Mouse (Mus musculus) hindbrain, embryonic 15.5 days (tissue): ENCODE measurements around the gene Scd1. TPM values are rescaled to one million over a fixed set of nuclear protein-coding genes. Genes with fewer than 3 reads are reported as not detected.
"Not testable (repeated sequence)": the region's sequence is repeated elsewhere in the genome, so short reads cannot be mapped to it uniquely, and the experiment has no call there.

Experiments used
- ATAC-seq: fragments of 200-750 bp; cut with Nextera tagmentation; 2 replicates; pipeline ENCODE4 v1.8.0; 2017; ENCODE audit warnings: low read depth, moderate number of reproducible peaks, moderate TSS enrichment; ENCODE audit not compliant: low FRiP score
- H3K27ac ChIP-seq: fragments of 300-500 bp; sonication (generic); replicated peaks from 2 replicates; pipeline ENCODE4 v1.5.1; 2015; ENCODE audit warnings: mild to moderate bottlenecking, inconsistent platforms
- H3K27me3 ChIP-seq: fragments of 300-500 bp; sonication (generic); 2 replicates; pipeline ENCODE4 v1.6.1; 2015; ENCODE audit warnings: control low read depth, inconsistent platforms
- H3K36me3 ChIP-seq: fragments of 300-500 bp; sonication (generic); 2 replicates; pipeline ENCODE4 v1.6.1; 2015; ENCODE audit warnings: control low read depth, inconsistent platforms
- H3K4me1 ChIP-seq: fragments of 300-500 bp; sonication (generic); replicated peaks from 2 replicates; pipeline ENCODE4 v1.6.1; 2015; ENCODE audit warnings: control low read depth, inconsistent platforms
- H3K4me2 ChIP-seq: fragments of 300-500 bp; sonication (generic); 2 replicates; pipeline ENCODE4 v1.6.1; 2015; ENCODE audit warnings: moderate library complexity, mild to moderate bottlenecking, inconsistent platforms
- H3K4me3 ChIP-seq: fragments of 300-500 bp; sonication (generic); 2 replicates; pipeline ENCODE4 v1.5.1; 2015; ENCODE audit warnings: mild to moderate bottlenecking, inconsistent platforms
- H3K9ac ChIP-seq: fragments of 300-500 bp; sonication (generic); 2 replicates; pipeline ENCODE4 v1.6.1; 2015; ENCODE audit warnings: inconsistent platforms
- H3K9me3 ChIP-seq: fragments of 300-500 bp; sonication (generic); 2 replicates; pipeline ENCODE4 v1.6.1; 2016; ENCODE audit warnings: control low read depth, inconsistent platforms
- WGBS: fragments of 180-500 bp; shearing (Covaris S2); methylation state at CpG from one replicate; pipeline ENCODE4 v1.1.7; 2015; 5-methylcytosine and 5-hydroxymethylcytosine counted together
- polyA plus RNA-seq: library from polyadenylated mRNA; unstranded; fragments of >200 nt; fragmentation: Nextera tagmentation; extraction: Ambion mirVana; gene quantifications from 2 replicates; pipeline ENCODE4 v1.2.1, GENCODE M21; 2015

The Scd1 gene
- polyA plus RNA-seq, 1 experiment from 2014 or later = 9.1 TPM

GRCm38 (mm10) chr19:44379090-44379489, 28.6 kb downstream of the Scd1 start:
- H3K27ac ChIP-seq = no peak overlapping the region
- no peaks in the 10 kb centered on the region for H3K36me3 ChIP-seq
- H3K27me3 ChIP-seq = no peaks in the 10 kb centered on the region
- no peak for ATAC-seq
- H3K4me2 ChIP-seq = no peak overlapping the region
- no peaks in the 10 kb centered on the region for H3K9me3 ChIP-seq
- no peak overlapping the region for H3K9ac ChIP-seq
- H3K4me3 ChIP-seq = no peak overlapping the region
- no peaks in the 10 kb centered on the region for H3K4me1 ChIP-seq

GRCm38 (mm10) chr19:44377629-44378375, 29.9 kb downstream of the Scd1 start:
- H3K4me1 ChIP-seq = no peaks in the 10 kb centered on the region
- no peak for ATAC-seq
- no peak overlapping the region for H3K4me3 ChIP-seq
- H3K9ac ChIP-seq = no peak overlapping the region
- H3K9me3 ChIP-seq = no peaks in the 10 kb centered on the region
- 55% methylated on average over 5 of the region's 5 CpGs for WGBS
- no peak overlapping the region for H3K27ac ChIP-seq
- no peak overlapping the region for H3K4me2 ChIP-seq
- H3K27me3 ChIP-seq = no peaks in the 10 kb centered on the region
- no peaks in the 10 kb centered on the region for H3K36me3 ChIP-seq

- Histone ChIP-seq H3K9ac (no peak overlapping the region), H3K27ac (no peak overlapping the region), H3K9me3 (no peaks in the 10 kb centered on the region), H3K4me3 (no peak overlapping the region), H3K4me2 (no peak overlapping the region), H3K36me3 (no peaks in the 10 kb centered on the region), H3K27me3 (no peaks in the 10 kb centered on the region), H3K4me1 (no peaks in the 10 kb centered on the region)
- 10% methylated on average over 3 of the region's 3 CpGs for WGBS
- ATAC-seq = no peak
Measured at GRCm38 (mm10) chr19:44376511-44376951, 31.1 kb downstream of the Scd1 start.

- Histone ChIP-seq H3K27me3 (no peaks in the 10 kb centered on the region), H3K9ac (no peak overlapping the region), H3K4me2 (no peak overlapping the region), H3K4me3 (no peak overlapping the region), H3K36me3 (no peaks in the 10 kb centered on the region), H3K27ac (no peak overlapping the region), H3K4me1 (no peaks in the 10 kb centered on the region), H3K9me3 (no peaks in the 10 kb centered on the region)
- 23% methylated on average over 6 of the region's 6 CpGs for WGBS
- ATAC-seq = peak; percentile 59; the same call in 1 of the 2 replicates
Measured at GRCm38 (mm10) chr19:44372969-44373368, 34.7 kb downstream of the Scd1 start.

- H3K27ac ChIP-seq = no peak overlapping the region
- no peaks in the 10 kb centered on the region for H3K36me3 ChIP-seq
- ATAC-seq = no peak
- 0 out of 2 replicates have a peak, but pooled peaks cover 4% of the 10 kb centered on the region for H3K4me1 ChIP-seq
- no peaks in the 10 kb centered on the region for H3K9me3 ChIP-seq
- no peaks in the 10 kb centered on the region for H3K27me3 ChIP-seq
- no peak overlapping the region for H3K4me2 ChIP-seq
- no peak overlapping the region for H3K4me3 ChIP-seq
- no peak overlapping the region for H3K9ac ChIP-seq
- WGBS = 80% methylated on average over 5 of the region's 5 CpGs
Measured at GRCm38 (mm10) chr19:44370231-44370630, 37.4 kb downstream of the Scd1 start.

GRCm38 (mm10) chr19:44369371-44369770, 38.3 kb downstream of the Scd1 start:
- 68% methylated on average over 8 of the region's 8 CpGs for WGBS
- H3K4me3 ChIP-seq = no peak overlapping the region
- no peaks in the 10 kb centered on the region for H3K36me3 ChIP-seq
- ATAC-seq = no peak
- 0 out of 2 replicates have a peak, but pooled peaks cover 4% of the 10 kb centered on the region for H3K4me1 ChIP-seq
- H3K27me3 ChIP-seq = no peaks in the 10 kb centered on the region
- no peak overlapping the region for H3K9ac ChIP-seq
- H3K27ac ChIP-seq = no peak overlapping the region
- no peaks in the 10 kb centered on the region for H3K9me3 ChIP-seq
- no peak overlapping the region for H3K4me2 ChIP-seq

GRCm38 (mm10) chr19:44367076-44367475, 40.6 kb downstream of the Scd1 start:
- H3K36me3 ChIP-seq, H3K27me3 ChIP-seq, H3K4me3 ChIP-seq, H3K4me1 ChIP-seq, H3K9me3 ChIP-seq, H3K9ac ChIP-seq, H3K4me2 ChIP-seq, H3K27ac ChIP-seq: not testable (repeated sequence)
- WGBS = 48% methylated on average over 10 of the region's 10 CpGs
- 0 out of 2 replicates have a peak, but pooled peaks have one; percentile 19 for ATAC-seq

- 96% methylated on average over 4 of the region's 4 CpGs for WGBS
Measured at GRCm38 (mm10) chr19:44365733-44366132, 41.9 kb downstream of the Scd1 start.

GRCm38 (mm10) chr19:44364029-44364428, 43.6 kb downstream of the Scd1 start:
- no peak overlapping the region for H3K27ac ChIP-seq
- no peaks in the 10 kb centered on the region for H3K36me3 ChIP-seq
- no peak overlapping the region for H3K4me3 ChIP-seq
- H3K4me1 ChIP-seq = 0 out of 2 replicates have a peak, but pooled peaks cover 4% of the 10 kb centered on the region
- H3K9ac ChIP-seq = no peak overlapping the region
- no peaks in the 10 kb centered on the region for H3K9me3 ChIP-seq
- no peak for ATAC-seq
- WGBS = 84% methylated on average over 8 of the region's 8 CpGs
- no peaks in the 10 kb centered on the region for H3K27me3 ChIP-seq
- H3K4me2 ChIP-seq = no peak overlapping the region

More at GRCm38 (mm10) chr19:44365733-44366132, 41.9 kb downstream of the Scd1 start:
- H3K4me3 ChIP-seq = no peak overlapping the region
- H3K36me3 ChIP-seq = no peaks in the 10 kb centered on the region
- H3K9me3 ChIP-seq = no peaks in the 10 kb centered on the region
- no peak overlapping the region for H3K27ac ChIP-seq
- ATAC-seq = no peak
- no peak overlapping the region for H3K9ac ChIP-seq
- 0 out of 2 replicates have a peak, but pooled peaks cover 4% of the 10 kb centered on the region for H3K4me1 ChIP-seq
- no peak overlapping the region for H3K4me2 ChIP-seq
- no peaks in the 10 kb centered on the region for H3K27me3 ChIP-seq

- H3K36me3 ChIP-seq = no peaks in the 10 kb centered on the region
- no peak overlapping the region for H3K4me3 ChIP-seq
- ATAC-seq = no peak
- no peak overlapping the region for H3K9ac ChIP-seq
- H3K4me2 ChIP-seq = no peak overlapping the region
- H3K27ac ChIP-seq = no peak overlapping the region
- 17% methylated on average over 13 of the region's 13 CpGs for WGBS
- H3K9me3 ChIP-seq = no peaks in the 10 kb centered on the region
- 0 out of 2 replicates have a peak, but pooled peaks cover 4% of the 10 kb centered on the region for H3K4me1 ChIP-seq
- no peaks in the 10 kb centered on the region for H3K27me3 ChIP-seq
Measured at GRCm38 (mm10) chr19:44363529-44363928, 44.1 kb downstream of the Scd1 start.

GRCm38 (mm10) chr19:44358700-44359099, 49.0 kb downstream of the Scd1 start:
- no peak overlapping the region for H3K4me2 ChIP-seq
- no peak for ATAC-seq
- no peak overlapping the region for H3K4me3 ChIP-seq
- 33% methylated on average over 8 of the region's 8 CpGs for WGBS
- no peaks in the 10 kb centered on the region for H3K36me3 ChIP-seq
- no peak overlapping the region for H3K9ac ChIP-seq
- H3K4me1 ChIP-seq = no peaks in the 10 kb centered on the region
- H3K27me3 ChIP-seq = no peaks in the 10 kb centered on the region
- H3K27ac ChIP-seq = no peak overlapping the region
- H3K9me3 ChIP-seq = no peaks in the 10 kb centered on the region

GRCm38 (mm10) chr19:44351756-44352155, 55.9 kb downstream of the Scd1 start:
- H3K27me3 ChIP-seq = no peaks in the 10 kb centered on the region
- no peak overlapping the region for H3K27ac ChIP-seq
- H3K9ac ChIP-seq = no peak overlapping the region
- no peak overlapping the region for H3K4me2 ChIP-seq
- no peaks in the 10 kb centered on the region for H3K4me1 ChIP-seq
- H3K9me3 ChIP-seq = no peaks in the 10 kb centered on the region
- no peak overlapping the region for H3K4me3 ChIP-seq
- H3K36me3 ChIP-seq = no peaks in the 10 kb centered on the region
- no peak for ATAC-seq
- WGBS = 77% methylated on average over 7 of the region's 7 CpGs

- H3K4me3 ChIP-seq = no peak overlapping the region
- H3K4me2 ChIP-seq = no peak overlapping the region
- no peaks in the 10 kb centered on the region for H3K36me3 ChIP-seq
- no peaks in the 10 kb centered on the region for H3K4me1 ChIP-seq
- no peak overlapping the region for H3K27ac ChIP-seq
- H3K27me3 ChIP-seq = no peaks in the 10 kb centered on the region
- no peak for ATAC-seq
- 91% methylated on average over 8 of the region's 8 CpGs for WGBS
- H3K9me3 ChIP-seq = no peaks in the 10 kb centered on the region
- no peak overlapping the region for H3K9ac ChIP-seq
Measured at GRCm38 (mm10) chr19:44349689-44350088, 58.0 kb downstream of the Scd1 start.
